Mouse (Mus musculus): ENCODE data around the gene Mbnl2. TPM values are rescaled to one million over a fixed set of nuclear protein-coding genes. Genes with fewer than 3 reads are reported as not detected.

The Mbnl2 gene
- polyA plus RNA-seq, 1 experiment, result 41.7 TPM

DNA sequence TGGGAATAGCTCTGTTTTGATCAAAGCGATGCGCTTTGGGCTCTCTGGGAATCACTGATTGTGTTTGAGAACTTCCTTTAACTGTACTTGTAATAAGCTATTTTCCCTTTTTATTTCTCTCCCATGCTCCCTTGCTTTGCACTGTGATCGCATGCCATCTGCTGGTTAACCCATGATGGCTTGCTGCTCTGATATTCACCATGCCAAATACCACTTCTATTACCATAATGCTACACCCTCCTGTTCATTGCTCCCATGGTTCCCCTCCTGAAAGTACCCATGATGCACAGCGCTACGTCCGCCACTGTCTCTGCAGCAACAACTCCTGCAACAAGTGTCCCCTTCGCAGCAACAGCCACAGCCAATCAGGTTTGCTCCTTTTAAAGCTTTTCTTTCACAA lies 128.9 kb downstream of the Mbnl2 start:
- no peak overlapping the region for H3K27ac ChIP-seq (ENCODE audit: insufficient read depth, low read depth, low read length)
- 96% methylated on average over 7 of the region's 7 CpGs for WGBS
- no peak overlapping the region for H3K4me3 ChIP-seq (ENCODE audit: low read depth, low read length)
- no peaks in the 10 kb centered on the region for H3K27me3 ChIP-seq (ENCODE audit: control insufficient read depth, insufficient read depth, low read length)
- H3K36me3 ChIP-seq (ENCODE audit: control insufficient read depth, insufficient read depth, low read length), result peaks cover 34% of the 10 kb centered on the region
- peaks cover 9% of the 10 kb centered on the region for H3K4me1 ChIP-seq (ENCODE audit: control insufficient read depth, insufficient read depth, insufficient read length, low read length)
- TF ChIP-seq CTCF (IDR thresholded peaks at IDR 0.05; ENCODE audit: extremely low read depth, insufficient read length, insufficient replicate concordance, low read depth, low read length) (no peak), POLR2A (IDR thresholded peaks at IDR 0.05; ENCODE audit: low read depth, low read length) (no peak)

DNA sequence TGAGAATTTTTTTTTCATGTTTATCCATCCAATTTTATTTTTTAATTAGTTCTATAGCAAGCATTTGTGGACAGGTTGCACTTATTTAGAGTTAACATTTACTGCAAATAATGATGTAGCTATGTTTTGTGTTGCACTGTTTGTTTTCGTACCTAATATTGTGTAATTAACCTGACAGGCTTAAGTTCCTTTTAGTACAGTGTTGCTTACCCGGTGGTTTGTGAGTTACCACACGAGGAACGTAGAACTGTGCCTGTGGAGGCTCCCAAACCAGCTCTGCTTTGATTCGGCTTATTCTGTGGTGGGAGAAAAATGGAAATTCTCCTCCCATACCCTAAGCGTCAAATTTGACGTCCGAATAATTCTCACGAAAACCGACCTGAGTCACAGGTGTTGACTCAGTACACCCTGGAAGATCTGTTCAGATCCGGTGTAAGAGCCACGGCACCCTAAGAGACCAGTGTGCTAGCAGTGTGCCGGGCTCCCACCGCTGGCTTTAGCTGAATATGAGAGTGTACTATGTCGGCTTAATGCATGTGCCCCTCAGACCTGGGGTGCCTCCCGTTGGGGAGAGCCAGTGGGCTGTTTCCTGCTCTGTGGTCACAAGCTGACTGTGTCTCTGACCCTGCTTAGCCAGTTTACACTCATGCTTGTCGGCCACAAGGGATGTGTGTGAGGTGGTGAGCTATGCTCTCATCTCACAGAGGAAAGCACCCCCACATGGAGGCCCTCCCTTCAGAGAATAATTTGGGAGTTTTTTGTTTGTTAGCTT lies 129.5 kb downstream of the Mbnl2 start:
- no peak for TF ChIP-seq CTCF (IDR thresholded peaks at IDR 0.05; ENCODE audit: extremely low read depth, insufficient read length, insufficient replicate concordance, low read depth, low read length)
- no peak for TF ChIP-seq POLR2A (IDR thresholded peaks at IDR 0.05; ENCODE audit: low read depth, low read length)
- WGBS, result 72% methylated on average over 17 of the region's 17 CpGs
- Histone ChIP-seq H3K27me3 (ENCODE audit: control insufficient read depth, insufficient read depth, low read length) (no peaks in the 10 kb centered on the region), H3K4me1 (ENCODE audit: control insufficient read depth, insufficient read depth, insufficient read length, low read length) (peaks cover 9% of the 10 kb centered on the region), H3K27ac (ENCODE audit: insufficient read depth, low read depth, low read length) (peak overlapping the region; percentile 20; the same call in 1 of the 2 replicates), H3K36me3 (ENCODE audit: control insufficient read depth, insufficient read depth, low read length) (peaks cover 29% of the 10 kb centered on the region), H3K4me3 (ENCODE audit: low read depth, low read length) (no peak overlapping the region)

DNA sequence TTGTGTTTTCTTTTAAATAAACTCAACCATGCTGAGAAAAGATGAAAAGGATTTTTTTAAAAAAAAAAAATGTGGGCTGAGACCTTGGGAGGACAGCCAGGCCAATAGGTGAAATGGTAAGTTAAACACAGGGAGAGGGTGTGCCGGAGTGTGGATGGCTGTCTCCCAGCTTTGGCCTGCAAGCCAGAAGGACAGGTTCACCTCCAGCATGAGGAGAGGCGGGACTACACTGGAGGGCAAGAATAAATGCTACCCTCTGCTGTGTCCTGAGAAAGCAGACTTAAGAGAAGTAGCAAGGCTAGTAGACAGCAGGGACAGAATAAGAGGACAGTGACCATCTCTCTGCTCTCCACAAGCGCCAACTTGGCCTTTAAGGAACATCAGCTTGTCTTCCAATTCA lies 130.1 kb downstream of the Mbnl2 start:
- peak overlapping the region; percentile 83; the same call in 1 of the 2 replicates for H3K27ac ChIP-seq (ENCODE audit: insufficient read depth, low read depth, low read length)
- no peaks in the 10 kb centered on the region for H3K27me3 ChIP-seq (ENCODE audit: control insufficient read depth, insufficient read depth, low read length)
- no peak overlapping the region for H3K4me3 ChIP-seq (ENCODE audit: low read depth, low read length)
- no peak for TF ChIP-seq POLR2A (IDR thresholded peaks at IDR 0.05; ENCODE audit: low read depth, low read length)
- TF ChIP-seq CTCF (IDR thresholded peaks at IDR 0.05; ENCODE audit: extremely low read depth, insufficient read length, insufficient replicate concordance, low read depth, low read length), result no peak
- peaks cover 31% of the 10 kb centered on the region for H3K36me3 ChIP-seq (ENCODE audit: control insufficient read depth, insufficient read depth, low read length)
- 46% methylated on average over 3 of the region's 3 CpGs for WGBS
- peaks cover 9% of the 10 kb centered on the region for H3K4me1 ChIP-seq (ENCODE audit: control insufficient read depth, insufficient read depth, insufficient read length, low read length)

DNA sequence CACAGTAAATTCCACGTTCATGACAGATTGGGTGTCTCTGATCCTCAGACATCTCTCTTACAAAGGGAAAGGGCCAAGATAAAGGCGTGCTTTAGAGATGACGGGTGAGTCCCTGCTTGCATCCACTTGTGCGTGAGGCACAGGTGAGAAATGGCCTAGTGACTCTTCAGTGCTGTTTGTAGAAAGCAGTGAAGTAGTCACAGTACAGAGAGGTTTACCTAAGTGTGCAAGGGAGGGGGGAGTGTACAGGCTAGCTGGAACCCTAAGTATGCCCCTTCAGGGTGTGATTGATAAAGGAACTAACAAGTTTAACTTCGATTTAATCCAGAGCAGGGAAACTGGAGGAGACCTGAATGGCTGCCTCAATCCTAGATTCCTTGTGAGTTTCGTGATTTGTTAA lies 130.8 kb downstream of the Mbnl2 start:
- Histone ChIP-seq H3K36me3 (ENCODE audit: control insufficient read depth, insufficient read depth, low read length) (peaks cover 26% of the 10 kb centered on the region), H3K4me1 (ENCODE audit: control insufficient read depth, insufficient read depth, insufficient read length, low read length) (peaks cover 9% of the 10 kb centered on the region), H3K27me3 (ENCODE audit: control insufficient read depth, insufficient read depth, low read length) (no peaks in the 10 kb centered on the region), H3K4me3 (ENCODE audit: low read depth, low read length) (no peak overlapping the region), H3K27ac (ENCODE audit: insufficient read depth, low read depth, low read length) (peak overlapping the region; percentile 83)
- TF ChIP-seq POLR2A (IDR thresholded peaks at IDR 0.05; ENCODE audit: low read depth, low read length) (no peak), CTCF (IDR thresholded peaks at IDR 0.05; ENCODE audit: extremely low read depth, insufficient read length, insufficient replicate concordance, low read depth, low read length) (no peak)
- WGBS, result 34% methylated on average over 6 of the region's 6 CpGs

DNA sequence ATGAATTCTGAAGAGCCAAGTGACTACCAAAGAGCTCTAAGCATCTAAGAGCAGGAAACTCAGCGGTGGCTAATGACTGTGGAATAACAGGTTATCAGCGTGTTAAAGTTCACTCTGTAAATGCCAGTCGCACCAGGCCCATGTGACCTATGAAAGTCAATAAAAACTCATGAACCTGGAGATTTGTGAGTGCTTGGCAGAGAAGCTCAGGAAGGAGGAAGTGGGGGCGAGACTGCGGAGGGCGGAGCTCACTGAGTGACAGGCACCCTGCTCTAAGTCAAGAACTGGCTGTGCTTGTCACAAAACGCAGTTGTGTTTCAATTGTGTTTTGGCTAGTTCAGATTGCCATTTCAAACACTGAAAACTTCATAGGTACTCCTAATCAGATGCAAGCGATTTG lies 131.4 kb downstream of the Mbnl2 start:
- WGBS, result 13% methylated on average over 8 of the region's 8 CpGs
- Histone ChIP-seq H3K4me1 (ENCODE audit: control insufficient read depth, insufficient read depth, insufficient read length, low read length) (peaks cover 9% of the 10 kb centered on the region), H3K27me3 (ENCODE audit: control insufficient read depth, insufficient read depth, low read length) (no peaks in the 10 kb centered on the region), H3K36me3 (ENCODE audit: control insufficient read depth, insufficient read depth, low read length) (peaks cover 25% of the 10 kb centered on the region), H3K4me3 (ENCODE audit: low read depth, low read length) (no peak overlapping the region), H3K27ac (ENCODE audit: insufficient read depth, low read depth, low read length) (peak overlapping the region; percentile 83)
- TF ChIP-seq POLR2A (IDR thresholded peaks at IDR 0.05; ENCODE audit: low read depth, low read length) (no peak), CTCF (IDR thresholded peaks at IDR 0.05; ENCODE audit: extremely low read depth, insufficient read length, insufficient replicate concordance, low read depth, low read length) (no peak)

DNA sequence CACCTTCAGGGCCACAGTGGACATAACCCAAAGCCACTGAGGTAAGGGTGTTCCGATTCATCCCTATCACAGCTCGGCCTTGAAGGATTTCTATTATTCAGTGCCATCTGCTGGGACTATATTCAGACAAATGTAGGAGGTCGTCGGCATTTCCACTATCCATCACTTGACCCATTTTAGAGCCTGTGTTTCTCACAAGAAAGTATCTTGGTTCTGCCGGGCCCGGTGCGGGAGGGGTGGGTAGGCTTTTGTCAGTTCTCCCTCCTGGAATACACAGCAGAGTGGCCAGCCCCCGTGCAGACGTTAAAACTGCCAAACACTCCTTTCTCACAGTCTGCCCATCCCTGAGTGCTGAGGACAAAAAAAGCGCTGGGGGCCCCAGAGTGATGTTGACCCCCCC lies 134.4 kb downstream of the Mbnl2 start:
- Histone ChIP-seq H3K4me3 (ENCODE audit: low read depth, low read length) (no peak overlapping the region), H3K27ac (ENCODE audit: insufficient read depth, low read depth, low read length) (no peak overlapping the region), H3K27me3 (ENCODE audit: control insufficient read depth, insufficient read depth, low read length) (no peaks in the 10 kb centered on the region), H3K36me3 (ENCODE audit: control insufficient read depth, insufficient read depth, low read length) (peaks cover 27% of the 10 kb centered on the region), H3K4me1 (ENCODE audit: control insufficient read depth, insufficient read depth, insufficient read length, low read length) (peaks cover 9% of the 10 kb centered on the region)
- TF ChIP-seq POLR2A (IDR thresholded peaks at IDR 0.05; ENCODE audit: low read depth, low read length), result no peak
- no peak for TF ChIP-seq CTCF (IDR thresholded peaks at IDR 0.05; ENCODE audit: extremely low read depth, insufficient read length, insufficient replicate concordance, low read depth, low read length)
- WGBS, result 93% methylated on average over 10 of the region's 10 CpGs

DNA sequence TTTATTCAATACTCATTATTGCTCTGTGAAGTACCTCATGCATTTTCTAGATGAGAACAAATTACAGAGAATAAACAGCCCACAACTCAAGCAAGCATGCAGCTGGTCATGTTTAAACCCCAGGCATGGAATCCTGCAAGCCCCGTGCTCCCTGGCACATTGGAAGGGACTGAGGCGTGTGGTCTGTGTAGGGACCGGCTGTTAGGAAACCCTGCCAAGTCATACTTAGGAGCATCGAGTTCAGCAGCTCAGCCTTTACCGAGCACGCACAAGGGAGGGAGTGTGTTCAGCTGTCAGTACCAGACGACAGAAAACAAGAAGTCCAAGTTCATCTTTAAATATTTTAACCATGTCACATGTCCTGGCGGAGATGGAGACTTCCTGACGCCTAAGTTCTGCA lies 141.4 kb downstream of the Mbnl2 start:
- TF ChIP-seq CTCF (IDR thresholded peaks at IDR 0.05; ENCODE audit: extremely low read depth, insufficient read length, insufficient replicate concordance, low read depth, low read length), result no peak
- no peak for TF ChIP-seq POLR2A (IDR thresholded peaks at IDR 0.05; ENCODE audit: low read depth, low read length)
- WGBS, result 73% methylated on average over 9 of the region's 9 CpGs

More for the DNA sequence above, 141.4 kb downstream of the Mbnl2 start:
- H3K27ac ChIP-seq (ENCODE audit: insufficient read depth, low read depth, low read length), result no peak overlapping the region
- H3K27me3 ChIP-seq (ENCODE audit: control insufficient read depth, insufficient read depth, low read length), result no peaks in the 10 kb centered on the region
- H3K4me1 ChIP-seq (ENCODE audit: control insufficient read depth, insufficient read depth, insufficient read length, low read length), result no peaks in the 10 kb centered on the region
- H3K4me3 ChIP-seq (ENCODE audit: low read depth, low read length), result no peak overlapping the region
- H3K36me3 ChIP-seq (ENCODE audit: control insufficient read depth, insufficient read depth, low read length), result peaks cover 29% of the 10 kb centered on the region

Measured in small intestine, adult 2 months (tissue).